Mouse (Mus musculus) liver, adult 2 months (tissue): ENCODE measurements at regions not wholly inside any gene's neighbourhood (a gene's known extent, or its start where the extent isn't known, plus 50 kb on each side); places are given as distances from the start of the nearest gene placed in this dataset.

Experiments used
- CTCF ChIP-seq: fragments of 200-500 bp; IDR thresholded peaks from 2 replicates; pipeline ENCODE4 v1.5.1; 2011; ENCODE audit warnings: low read depth, low read length, control low read depth
- POLR2A ChIP-seq: fragments of 200-500 bp; IDR thresholded peaks from 2 replicates; pipeline ENCODE4 v1.6.1; 2011; ENCODE audit warnings: low read length, control low read depth; ENCODE audit not compliant: insufficient read depth; ENCODE audit errors: extremely low read depth

DNA sequence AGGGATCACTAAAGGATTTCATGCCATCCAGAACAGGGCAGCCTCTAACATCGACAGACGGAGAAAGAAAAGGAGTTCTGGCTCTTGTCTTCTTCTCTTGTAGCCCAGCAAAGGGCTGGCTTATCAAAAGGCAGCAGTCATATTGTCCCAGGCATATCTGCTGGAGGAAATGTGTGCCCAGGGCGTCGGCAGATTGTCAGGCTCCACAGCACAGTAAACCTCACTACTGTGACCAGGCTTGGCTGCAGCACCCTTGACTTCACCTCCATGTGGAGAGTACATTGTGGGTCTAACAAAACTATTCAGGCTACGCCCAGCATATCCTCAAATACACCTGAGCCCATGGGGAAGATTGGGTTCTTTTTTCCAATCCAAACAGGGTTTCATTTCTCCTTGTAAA is 317.7 kb upstream of the 1700056E22Rik start:
- TF ChIP-seq CTCF (no peak), POLR2A (no peak)
